Mouse (Mus musculus) spleen, postnatal 10 days (tissue): ENCODE measurements around the gene Hesx1.
A peak's percentile ranks its signal among the peaks of the same experiment; 100 is the strongest.
"Not testable (repeated sequence)": the region's sequence is repeated elsewhere in the genome, so short reads cannot be mapped to it uniquely, and the experiment has no call there.

Experiments used
- DNase-seq, 2 experiments: peaks; one replicate each; pipeline ENCODE4 v3.0.0; 2021 to 2022; ENCODE audit warnings: low spot score in 2 of 2

Gene Hesx1

GRCm38 (mm10) chr14:26994211-26994741 lies at the start of gene Hesx1:
TSS of gene Hesx1 (plus strand) at chr14:26994416.
- peak; percentile 22 to 71 for DNase-seq

- DNase-seq: not testable (repeated sequence)
Observed at GRCm38 (mm10) chr14:26956139-26956538, 38.1 kb upstream of the Hesx1 start.

GRCm38 (mm10) chr14:26960518-26960917 lies 33.7 kb upstream of the Hesx1 start:
- DNase-seq: no peak

- DNase-seq: no peak
Observed at GRCm38 (mm10) chr14:26969164-26969563, 25.1 kb upstream of the Hesx1 start.

- peak in 1 of 2 experiments; percentile 60 for DNase-seq
Observed at GRCm38 (mm10) chr14:26969856-26970407, 24.3 kb upstream of the Hesx1 start.

GRCm38 (mm10) chr14:26970439-26970932 lies 23.7 kb upstream of the Hesx1 start:
- peak; percentile 95 to 97 for DNase-seq

GRCm38 (mm10) chr14:26971106-26971789 lies 23.0 kb upstream of the Hesx1 start, which contains the start of gene Appl1:
TSS of gene Appl1 (minus strand) at chr14:26971232.
- DNase-seq: no peak

GRCm38 (mm10) chr14:26973089-26973488 lies 21.1 kb upstream of the Hesx1 start:
- no peak for DNase-seq

GRCm38 (mm10) chr14:26975490-26975889 lies 18.7 kb upstream of the Hesx1 start:
- no peak for DNase-seq

- DNase-seq: no peak
Observed at GRCm38 (mm10) chr14:26976212-26976611, 18.0 kb upstream of the Hesx1 start.

GRCm38 (mm10) chr14:26977500-26977899 lies 16.7 kb upstream of the Hesx1 start:
- no peak for DNase-seq

- no peak for DNase-seq
Observed at GRCm38 (mm10) chr14:26979808-26980207, 14.4 kb upstream of the Hesx1 start.

GRCm38 (mm10) chr14:26981021-26981420 lies 13.2 kb upstream of the Hesx1 start:
- no peak for DNase-seq

- no peak for DNase-seq
Observed at GRCm38 (mm10) chr14:26981494-26982149, 12.6 kb upstream of the Hesx1 start.

GRCm38 (mm10) chr14:26982150-26982530 lies 12.1 kb upstream of the Hesx1 start:
- DNase-seq: no peak

- peak in 1 of 2 experiments; percentile 33 for DNase-seq
Observed at GRCm38 (mm10) chr14:26988694-26989093, 5.5 kb upstream of the Hesx1 start.

- DNase-seq: no peak
Observed at GRCm38 (mm10) chr14:26991622-26992021, 2.6 kb upstream of the Hesx1 start.

- DNase-seq: no peak
Observed at GRCm38 (mm10) chr14:26993427-26993826, 789 bp upstream of the Hesx1 start.

GRCm38 (mm10) chr14:26996257-26996656 lies 2.0 kb downstream of the Hesx1 start:
- DNase-seq: no peak

GRCm38 (mm10) chr14:27000386-27000785 lies 6.2 kb downstream of the Hesx1 start:
- DNase-seq: no peak

- DNase-seq: no peak
Observed at GRCm38 (mm10) chr14:27004906-27005305, 10.7 kb downstream of the Hesx1 start.

GRCm38 (mm10) chr14:27005937-27006336 lies 11.7 kb downstream of the Hesx1 start:
- no peak for DNase-seq

GRCm38 (mm10) chr14:27011561-27011960 lies 17.3 kb downstream of the Hesx1 start:
- DNase-seq: no peak
